Mouse (Mus musculus): ENCODE results near the gene Slc16a1.
A peak's percentile ranks its signal among the peaks of the same experiment; 100 is the strongest.
"Not testable (repeated sequence)": the region's sequence is repeated elsewhere in the genome, so short reads cannot be mapped to it uniquely, and the experiment has no call there.

The Slc16a1 gene

DNA sequence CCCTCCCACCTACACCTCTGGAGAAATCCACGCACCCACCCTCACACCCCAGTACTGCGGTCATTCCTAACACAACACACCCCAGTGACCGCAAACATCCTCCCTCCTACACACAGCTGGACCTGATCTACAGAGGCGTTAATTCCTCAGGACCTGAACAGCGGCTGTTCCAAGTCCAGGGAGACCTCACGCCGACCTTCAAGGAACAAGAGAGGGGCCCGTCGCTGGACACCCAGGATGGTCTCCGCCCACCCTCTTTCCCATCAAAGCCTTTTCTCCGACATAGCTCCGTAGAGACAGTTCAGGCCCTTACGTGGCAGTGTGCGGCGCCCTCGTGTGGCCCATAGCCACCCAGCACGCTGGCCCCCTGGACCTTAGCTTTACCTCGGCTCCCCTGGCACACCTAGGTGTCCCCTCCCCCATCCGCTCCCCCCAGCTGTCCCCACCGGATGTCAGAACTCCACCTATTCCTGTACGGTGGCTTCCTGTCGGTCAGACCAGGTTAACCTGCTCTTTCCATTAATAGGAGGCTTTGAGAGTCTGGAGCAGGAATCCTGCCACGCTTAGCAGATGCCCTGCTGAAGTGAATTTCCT is 36.9 kb downstream of the Slc16a1 start:
- peak; percentile 77 to 81 for DNase-seq

DNA sequence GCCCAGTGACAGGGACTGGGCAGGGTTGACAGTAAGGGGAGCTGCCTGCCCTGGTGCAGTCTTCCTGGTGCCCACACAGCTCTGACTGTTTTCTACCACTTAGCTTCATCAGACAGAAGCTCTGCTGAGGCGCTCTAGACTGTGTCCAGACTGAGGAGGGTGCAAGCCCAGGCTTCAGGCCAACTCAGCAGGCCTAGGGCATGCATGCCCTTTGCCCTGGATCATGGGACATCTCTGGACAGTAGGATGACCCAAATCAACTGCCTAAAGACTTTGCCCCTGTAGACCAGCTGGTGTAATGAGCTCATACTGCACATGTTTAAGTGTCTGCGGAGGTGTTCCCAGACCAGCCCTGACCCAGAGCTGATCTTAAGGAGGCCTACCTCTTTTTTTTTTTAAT is 39.3 kb downstream of the Slc16a1 start:
- DNase-seq = no peak

DNA sequence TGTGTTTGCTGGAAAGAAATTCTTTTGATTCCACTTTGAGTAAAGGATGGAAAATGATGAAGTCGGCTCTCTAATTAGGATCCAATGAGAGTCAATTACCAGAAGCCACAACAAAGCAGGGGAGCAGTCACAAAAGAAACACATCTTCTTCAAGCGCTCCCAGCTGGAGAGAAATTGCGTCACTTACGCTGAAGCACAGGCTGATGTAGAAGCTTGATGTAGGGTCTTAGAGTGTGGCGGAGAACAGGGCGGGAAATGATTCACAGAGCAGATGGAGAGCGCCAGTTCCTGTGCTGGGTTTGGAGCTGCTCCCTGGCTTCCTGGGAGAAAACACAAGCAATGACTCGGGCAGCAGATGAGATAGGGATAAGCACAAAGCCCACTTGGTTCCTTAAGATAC is 40.4 kb downstream of the Slc16a1 start:
- no peak for DNase-seq

DNA sequence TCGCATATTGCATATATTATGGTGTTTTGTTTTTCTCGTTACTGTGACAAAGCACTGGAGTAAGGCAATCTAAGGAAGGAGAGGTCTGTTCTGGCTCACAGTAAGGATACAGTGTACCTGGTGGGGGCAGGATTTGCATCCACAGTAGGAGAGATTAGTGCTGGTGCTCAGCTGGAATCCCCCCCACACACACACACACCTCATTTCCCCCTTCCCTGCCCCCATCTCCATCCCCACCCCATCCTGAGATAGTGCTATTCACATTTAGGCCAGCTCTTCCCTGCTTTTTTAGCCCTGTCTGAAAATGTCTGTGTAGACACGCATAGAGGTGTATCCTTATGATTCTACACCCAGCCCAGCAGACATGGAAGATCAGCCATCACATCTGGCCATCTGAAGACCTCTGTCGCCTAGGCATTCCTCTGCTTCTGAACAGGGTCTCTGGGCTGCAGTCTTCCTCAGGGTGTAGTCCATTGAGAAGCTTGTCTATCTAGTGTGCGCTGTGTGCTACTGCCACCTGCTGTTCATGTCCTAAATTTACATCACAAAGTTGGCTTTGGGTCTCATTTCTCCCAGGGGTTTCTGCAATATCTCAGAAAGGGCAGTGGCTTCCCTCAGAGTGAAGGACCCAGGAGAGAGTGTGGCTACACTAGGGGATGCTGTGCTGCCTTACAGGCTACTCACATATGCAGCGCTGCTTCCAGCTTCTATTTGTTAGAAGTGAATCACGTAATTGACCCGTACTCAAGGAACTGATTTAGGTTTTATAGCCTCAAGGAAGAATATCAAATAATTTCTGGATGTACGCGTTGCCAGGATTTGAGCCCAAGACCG is 44.4 kb downstream of the Slc16a1 start:
- peak; percentile 50 to 72 for DNase-seq

DNA sequence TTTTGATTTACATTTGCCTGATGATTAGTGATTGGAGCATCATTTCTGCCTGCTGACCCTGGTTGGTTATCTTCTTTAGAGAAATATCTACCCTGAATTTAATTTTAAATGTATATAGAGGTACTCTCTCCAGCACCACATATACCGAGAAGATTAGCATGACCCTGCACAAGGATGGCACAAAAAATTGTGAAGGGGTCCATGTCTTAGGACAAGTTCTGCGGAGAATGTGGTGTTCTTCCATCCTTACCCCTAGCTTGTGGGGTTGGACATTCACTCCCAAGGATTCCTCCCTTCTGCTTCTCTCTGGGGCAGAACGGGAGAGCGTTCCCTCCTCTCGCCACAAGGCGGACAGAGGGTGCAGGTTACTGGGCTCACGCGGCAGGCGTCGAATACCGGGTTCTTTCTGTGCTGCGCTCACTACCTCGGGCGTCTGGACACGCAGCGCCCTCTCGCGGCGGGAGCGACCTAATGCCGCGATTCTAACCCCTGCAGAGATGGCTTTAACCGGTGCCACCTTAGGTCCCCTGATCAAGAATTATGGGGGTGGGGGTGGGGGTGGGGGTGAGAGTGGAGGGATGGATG is 62.4 kb downstream of the Slc16a1 start:
- peak; percentile 87 for DNase-seq

DNA sequence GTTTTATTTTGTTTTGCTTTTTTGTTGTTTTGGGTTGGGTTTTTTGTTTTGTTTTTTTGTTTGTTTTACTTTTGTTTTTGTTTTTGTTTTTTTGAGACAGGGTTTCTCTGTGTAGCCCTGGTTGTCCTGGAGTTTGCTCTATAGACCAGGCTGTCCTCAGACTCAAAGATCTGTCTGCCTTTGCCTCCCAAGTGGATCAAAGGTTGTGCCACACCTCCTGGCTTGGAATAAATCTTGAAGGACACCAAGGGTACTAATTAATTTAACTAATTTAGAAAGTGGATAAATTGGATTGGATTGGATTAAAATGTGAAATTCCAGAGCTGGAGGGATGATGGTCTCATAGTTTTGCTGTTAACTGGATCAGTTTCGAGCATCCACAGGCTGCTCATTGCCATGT is 63.3 kb downstream of the Slc16a1 start:
- DNase-seq = no peak

DNA sequence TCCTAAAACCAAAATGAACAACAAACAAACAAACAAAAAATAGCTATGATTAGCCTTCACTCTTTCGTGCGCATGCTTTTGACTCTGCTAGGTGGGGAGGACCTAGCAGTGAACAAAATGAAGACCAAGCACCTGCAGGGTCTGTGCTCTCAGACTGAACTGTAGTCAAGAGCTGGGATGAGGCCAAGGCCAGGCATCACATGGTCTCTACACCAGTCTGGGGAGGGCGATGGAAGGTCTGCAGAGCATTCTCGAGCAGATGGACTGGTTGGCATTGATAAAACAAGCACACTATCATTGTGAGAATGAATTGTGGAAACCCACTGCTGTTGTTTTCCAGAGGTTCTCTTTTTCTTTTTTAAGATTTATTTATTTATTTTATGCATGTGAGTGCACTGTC is 65.5 kb downstream of the Slc16a1 start:
- DNase-seq = no peak

DNA sequence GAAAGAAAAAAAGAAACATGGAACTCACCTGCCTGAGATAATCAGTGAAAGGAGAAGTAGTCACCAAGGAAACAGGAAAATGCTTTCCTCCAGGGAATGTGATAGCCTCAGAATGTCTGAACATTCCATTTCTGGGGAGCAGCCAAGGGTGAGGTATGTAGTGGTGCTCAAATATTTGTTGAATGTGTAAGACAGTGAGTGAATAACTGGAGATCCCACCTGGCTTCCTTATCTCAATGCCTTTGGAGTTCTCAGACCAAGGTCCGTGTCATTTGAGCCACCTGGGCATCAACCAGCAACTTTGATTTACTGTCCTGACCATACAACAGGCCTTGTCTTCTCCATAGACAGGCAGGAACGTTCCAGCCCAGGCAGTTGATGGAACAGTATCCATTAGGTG is 68.0 kb downstream of the Slc16a1 start:
- DNase-seq = peak in 1 of 2 experiments; percentile 15

DNA sequence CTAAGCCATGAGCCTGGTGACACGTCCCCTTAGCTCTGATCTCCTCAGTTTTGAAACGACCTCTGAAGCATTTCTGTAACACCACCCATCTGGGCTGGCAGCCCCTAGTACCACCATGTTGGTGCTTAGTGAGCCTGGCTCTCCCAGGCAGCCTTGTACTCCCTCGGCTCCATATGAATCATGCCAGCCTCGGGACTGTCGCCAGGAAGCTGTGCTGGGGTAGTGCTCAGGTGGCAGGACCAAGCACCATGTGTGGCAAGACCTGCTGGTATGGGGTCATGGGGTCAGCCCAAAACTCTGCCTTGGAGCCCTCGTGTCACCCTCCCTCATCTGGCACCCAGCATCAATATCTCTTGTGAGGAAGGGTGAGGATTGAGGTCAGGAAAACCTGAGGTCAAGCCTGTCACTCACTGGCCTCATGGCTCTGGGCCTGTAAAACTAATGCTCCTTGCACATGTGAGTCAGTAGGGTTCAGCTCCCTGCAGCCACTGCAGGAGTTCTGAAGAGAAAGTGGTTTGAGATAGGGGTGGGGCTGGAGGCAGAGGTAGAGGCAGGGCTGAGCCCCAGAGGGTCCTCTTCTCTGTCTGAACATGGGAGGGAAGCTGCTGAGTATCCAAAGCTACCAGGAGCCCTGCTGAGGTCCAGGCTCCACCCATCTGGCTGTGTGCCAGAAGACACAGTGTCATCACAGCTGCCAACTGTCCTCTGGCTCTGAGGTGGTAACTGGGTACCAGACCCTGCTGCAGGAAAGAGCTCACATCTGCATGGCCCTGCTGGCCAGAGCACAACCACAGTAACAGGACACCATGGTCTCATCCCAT is 68.7 kb downstream of the Slc16a1 start:
- DNase-seq = not testable (repeated sequence)

DNA sequence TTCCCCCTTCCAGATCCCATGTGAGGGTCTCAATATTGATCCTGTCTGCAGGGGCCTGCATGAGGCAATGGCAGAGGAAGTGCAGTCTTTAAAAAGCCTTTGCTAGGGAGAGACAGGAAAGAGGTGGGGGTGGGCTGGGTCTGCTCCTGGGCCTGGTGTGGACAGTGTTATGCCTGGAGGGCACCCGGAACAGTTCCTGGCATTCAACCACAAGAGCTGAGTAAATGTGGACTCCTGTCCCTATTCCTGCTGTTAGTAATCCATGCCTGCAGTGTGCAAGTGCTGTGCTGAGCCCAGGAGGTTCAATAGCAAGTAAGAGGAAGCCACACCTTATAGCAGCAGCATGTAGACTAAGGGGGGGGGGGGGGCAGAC is 69.3 kb downstream of the Slc16a1 start:
- not testable (repeated sequence) for DNase-seq
